Mouse (Mus musculus) ES-Bruce4 (cell line): Measurements from ENCODE around the gene Plce1. TPM values are rescaled to one million over a fixed set of nuclear protein-coding genes. Genes with fewer than 3 reads are reported as not detected.

Experiments used
- H3K27ac ChIP-seq: 2 replicates; pipeline ENCODE4 v1.5.1; 2012; ENCODE audit warnings: low read length, inconsistent platforms; ENCODE audit not compliant: insufficient read depth
- H3K27me3 ChIP-seq: 2 replicates; pipeline ENCODE4 v1.6.1; 2012; ENCODE audit warnings: mild to moderate bottlenecking, low read length, inconsistent platforms; ENCODE audit not compliant: control insufficient read depth, poor library complexity, insufficient read depth, severe bottlenecking
- H3K36me3 ChIP-seq: 2 replicates; pipeline ENCODE4 v1.6.1; 2012; ENCODE audit warnings: inconsistent platforms, mild to moderate bottlenecking, low read length, moderate library complexity; ENCODE audit not compliant: control insufficient read depth, poor library complexity, insufficient read depth, severe bottlenecking
- H3K4me1 ChIP-seq: one replicate; pipeline ENCODE4 v1.8.1; 2011; ENCODE audit warnings: low read length; ENCODE audit not compliant: control insufficient read depth, insufficient read depth
- H3K4me3 ChIP-seq: 2 replicates; pipeline ENCODE4 v1.5.1; 2011; ENCODE audit warnings: low read depth, mild to moderate bottlenecking, low read length
- H3K9ac ChIP-seq: 2 replicates; pipeline ENCODE4 v1.6.1; 2012; ENCODE audit warnings: low read depth, mild to moderate bottlenecking, inconsistent platforms; ENCODE audit not compliant: poor library complexity, severe bottlenecking
- H3K9me3 ChIP-seq: replicated peaks from 2 replicates; pipeline ENCODE4 v1.6.1; 2012; ENCODE audit warnings: mild to moderate bottlenecking, low read length, inconsistent platforms; ENCODE audit not compliant: control insufficient read depth, poor library complexity, insufficient read depth, severe bottlenecking
- CTCF ChIP-seq: IDR thresholded peaks from one replicate; pipeline ENCODE4 v1.8.1; 2011; ENCODE audit warnings: low read depth, low read length
- EP300 ChIP-seq: IDR thresholded peaks from 2 replicates; pipeline ENCODE4 v1.6.1; 2011; ENCODE audit warnings: low read depth, low read length; ENCODE audit not compliant: insufficient read depth
- POLR2A ChIP-seq: IDR thresholded peaks from one replicate; pipeline ENCODE4 v1.8.1; 2011; ENCODE audit warnings: low read length; ENCODE audit not compliant: insufficient read depth
- polyA plus RNA-seq: library from polyadenylated mRNA; stranded (reverse); fragments of >200 nt; gene quantifications from 2 replicates; pipeline ENCODE4 v1.2.4, GENCODE M21; 2011; ENCODE audit warnings: low read depth; ENCODE audit not compliant: missing spikeins, insufficient read depth, insufficient read length

The Plce1 gene
- polyA plus RNA-seq, 1 experiment, result 3.7 TPM

DNA sequence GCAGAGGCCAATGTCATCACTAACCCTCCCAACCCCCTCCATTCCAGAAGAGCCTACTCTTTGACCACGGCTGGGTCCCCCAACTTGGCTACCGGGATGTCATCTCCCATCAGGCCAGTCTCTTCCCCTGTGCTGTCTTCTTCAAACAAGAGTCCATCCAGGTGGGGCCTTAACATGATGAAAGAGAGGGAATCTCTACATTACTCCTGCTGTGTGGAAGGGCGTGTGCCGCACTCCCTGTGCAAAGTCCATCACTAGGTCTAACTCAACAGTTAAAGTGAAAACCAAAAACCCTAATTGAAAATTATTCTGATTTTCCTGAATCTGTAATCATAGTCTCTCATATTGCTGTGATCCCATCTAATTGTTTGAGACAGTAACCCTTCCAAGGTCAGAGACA lies 240.9 kb downstream of the Plce1 start:
- Histone ChIP-seq H3K9me3 (no peaks in the 10 kb centered on the region), H3K4me3 (no peak overlapping the region), H3K9ac (no peak overlapping the region), H3K36me3 (no peaks in the 10 kb centered on the region), H3K27ac (no peak overlapping the region), H3K4me1 (no peaks in the 10 kb centered on the region), H3K27me3 (no peaks in the 10 kb centered on the region)
- no peak for TF ChIP-seq CTCF
- TF ChIP-seq POLR2A, result no peak
- no peak for TF ChIP-seq EP300

- TF ChIP-seq EP300 (no peak), POLR2A (no peak), CTCF (no peak)
- Histone ChIP-seq H3K9me3 (no peaks in the 10 kb centered on the region), H3K4me3 (no peak overlapping the region), H3K27ac (no peak overlapping the region), H3K36me3 (no peaks in the 10 kb centered on the region), H3K27me3 (no peaks in the 10 kb centered on the region), H3K4me1 (no peaks in the 10 kb centered on the region), H3K9ac (no peak overlapping the region)
Observed at GRCm38 (mm10) chr19:38722982-38723381, 242.1 kb downstream of the Plce1 start.

GRCm38 (mm10) chr19:38723969-38724368 lies 243.1 kb downstream of the Plce1 start:
- no peaks in the 10 kb centered on the region for H3K27me3 ChIP-seq
- no peaks in the 10 kb centered on the region for H3K9me3 ChIP-seq
- H3K36me3 ChIP-seq, result no peaks in the 10 kb centered on the region
- H3K4me1 ChIP-seq, result no peaks in the 10 kb centered on the region
- no peak overlapping the region for H3K4me3 ChIP-seq
- no peak for TF ChIP-seq EP300
- TF ChIP-seq CTCF, result no peak
- TF ChIP-seq POLR2A, result no peak
- H3K27ac ChIP-seq, result no peak overlapping the region
- H3K9ac ChIP-seq, result no peak overlapping the region

DNA sequence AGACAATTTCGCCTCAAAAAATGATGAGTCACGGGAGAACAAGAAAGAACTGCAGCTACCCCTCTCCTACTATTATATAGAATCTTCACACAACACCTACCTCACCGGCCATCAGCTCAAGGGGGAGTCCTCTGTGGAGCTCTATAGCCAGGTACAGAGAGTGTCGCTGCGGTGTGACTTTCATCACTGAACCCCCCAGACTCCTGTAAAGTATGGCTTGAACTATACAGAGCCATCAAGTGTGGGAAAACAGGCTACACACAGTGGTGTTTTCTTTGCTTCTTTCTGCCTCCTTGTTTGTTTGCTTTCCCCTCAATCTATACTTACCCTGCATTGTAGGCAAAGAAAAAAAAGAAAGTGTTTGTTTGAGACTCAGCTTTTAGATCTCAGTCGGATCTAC lies 247.9 kb downstream of the Plce1 start:
- H3K27me3 ChIP-seq, result no peaks in the 10 kb centered on the region; the same call in 1 of the 2 replicates
- no peaks in the 10 kb centered on the region for H3K4me1 ChIP-seq
- H3K9ac ChIP-seq, result no peak overlapping the region
- H3K9me3 ChIP-seq, result no peaks in the 10 kb centered on the region
- no peak overlapping the region for H3K4me3 ChIP-seq
- H3K36me3 ChIP-seq, result no peaks in the 10 kb centered on the region
- TF ChIP-seq CTCF (no peak), EP300 (no peak), POLR2A (no peak)
- H3K27ac ChIP-seq, result no peak overlapping the region

DNA sequence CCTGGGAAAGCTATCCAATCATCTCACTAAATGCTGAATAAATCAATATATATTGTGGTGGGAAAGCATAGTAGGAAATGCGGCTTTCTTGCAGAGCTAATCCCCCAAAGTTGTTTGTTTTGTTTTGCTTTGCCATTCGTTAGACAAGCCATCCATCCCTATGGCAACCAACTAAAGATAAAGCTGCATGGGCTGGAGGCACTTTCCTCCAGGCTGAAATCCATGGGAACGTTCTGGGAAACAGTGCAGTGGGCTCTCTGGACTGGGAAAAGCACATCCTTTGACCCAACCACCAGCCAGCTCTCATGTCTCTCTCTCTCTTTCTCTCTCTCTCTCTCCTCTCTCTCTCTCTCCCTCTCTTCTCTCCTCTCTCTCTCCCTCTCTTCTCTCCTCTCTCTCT lies 248.4 kb downstream of the Plce1 start:
- H3K4me1 ChIP-seq, result no peaks in the 10 kb centered on the region
- TF ChIP-seq CTCF (no peak), POLR2A (no peak), EP300 (no peak)
- no peaks in the 10 kb centered on the region for H3K36me3 ChIP-seq
- H3K27me3 ChIP-seq, result no peaks in the 10 kb centered on the region; the same call in 1 of the 2 replicates
- no peaks in the 10 kb centered on the region for H3K9me3 ChIP-seq
- no peak overlapping the region for H3K4me3 ChIP-seq
- H3K27ac ChIP-seq, result no peak overlapping the region
- no peak overlapping the region for H3K9ac ChIP-seq

DNA sequence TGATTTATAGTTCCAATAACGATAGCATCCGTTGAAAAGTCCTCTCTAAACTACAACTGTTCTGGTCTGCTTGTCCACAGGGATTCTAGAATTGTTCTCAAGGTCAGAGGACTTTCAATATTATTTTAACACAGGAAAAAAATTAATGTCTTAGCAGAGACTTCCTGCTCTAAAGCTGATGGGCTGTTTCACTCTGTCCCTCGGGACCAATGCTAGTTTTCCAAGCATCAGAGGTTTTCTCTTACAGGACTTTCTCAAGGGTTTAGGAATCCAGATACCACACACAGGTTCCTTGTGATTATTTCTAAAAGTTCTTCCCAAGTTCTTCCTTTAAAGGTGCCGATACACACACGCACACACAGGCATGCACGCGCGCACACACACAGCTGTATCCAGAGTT lies 263.6 kb downstream of the Plce1 start:
- H3K36me3 ChIP-seq, result no peaks in the 10 kb centered on the region
- TF ChIP-seq CTCF, result no peak
- TF ChIP-seq POLR2A, result no peak
- TF ChIP-seq EP300, result no peak
- no peak overlapping the region for H3K9ac ChIP-seq
- no peaks in the 10 kb centered on the region for H3K9me3 ChIP-seq
- no peaks in the 10 kb centered on the region for H3K27me3 ChIP-seq
- H3K27ac ChIP-seq, result no peak overlapping the region
- no peaks in the 10 kb centered on the region for H3K4me1 ChIP-seq
- no peak overlapping the region for H3K4me3 ChIP-seq
